Mouse (Mus musculus): ENCODE measurements around the gene Cebpe.

The Cebpe gene

GRCm38 (mm10) chr14:54676290-54676689 lies 35.7 kb downstream of the Cebpe start:
- DNase-seq (ENCODE audit: low read depth) = no peak

- no peak for DNase-seq (ENCODE audit: low read depth)
Observed at GRCm38 (mm10) chr14:54674317-54674716, 37.7 kb downstream of the Cebpe start.

- peak; percentile 69 for DNase-seq (ENCODE audit: low read depth)
Observed at GRCm38 (mm10) chr14:54669381-54669780, 42.6 kb downstream of the Cebpe start.

GRCm38 (mm10) chr14:54664477-54665222 lies 47.3 kb downstream of the Cebpe start:
- no peak for DNase-seq (ENCODE audit: low read depth)

All from induced T-regulatory cell, adult 2 months (primary cell).